Mouse (Mus musculus) embryonic facial prominence, embryonic 11.5 days (tissue): ENCODE measurements at regions not wholly inside any gene's neighbourhood (a gene's known extent, or its start where the extent isn't known, plus 50 kb on each side); places are given as distances from the start of the nearest gene placed in this dataset.

Experiments used
- ATAC-seq: fragments of 200-750 bp; cut with Nextera tagmentation; replicated peaks from 2 replicates; pipeline ENCODE4 v1.8.0; 2017; ENCODE audit warnings: low read depth; ENCODE audit not compliant: insufficient number of reproducible peaks, low FRiP score, low TSS enrichment
- DNase-seq: peaks from one replicate; pipeline ENCODE4 v3.0.0-alpha.2; 2015; ENCODE audit warnings: low spot score
- H3K27ac ChIP-seq: fragments of 300-500 bp; sonication (generic); replicated peaks from 2 replicates; pipeline ENCODE4 v1.5.1; 2014; ENCODE audit warnings: mild to moderate bottlenecking, low read depth, low read length, control low read depth
- H3K27me3 ChIP-seq: fragments of 300-500 bp; sonication (generic); 2 replicates; pipeline ENCODE4 v1.6.1; 2014; ENCODE audit warnings: mild to moderate bottlenecking, low read length, moderate library complexity, mixed read lengths; ENCODE audit not compliant: control insufficient read depth, insufficient read depth
- H3K36me3 ChIP-seq: fragments of 300-500 bp; sonication (generic); replicated peaks from 2 replicates; pipeline ENCODE4 v1.6.1; 2014; ENCODE audit warnings: low read depth, mild to moderate bottlenecking, low read length, moderate library complexity, mixed read lengths; ENCODE audit not compliant: control insufficient read depth, insufficient read depth
- H3K4me1 ChIP-seq: fragments of 300-500 bp; sonication (generic); 2 replicates; pipeline ENCODE4 v1.6.1; 2014; ENCODE audit warnings: low read length, mixed read lengths; ENCODE audit not compliant: control insufficient read depth, insufficient read depth
- H3K4me2 ChIP-seq: fragments of 300-500 bp; sonication (generic); 2 replicates; pipeline ENCODE4 v1.6.1; 2014; ENCODE audit warnings: low read depth, mild to moderate bottlenecking, control low read depth, low read length, moderate library complexity
- H3K4me3 ChIP-seq: fragments of 300-500 bp; sonication (generic); 2 replicates; pipeline ENCODE4 v1.5.1; 2014; ENCODE audit warnings: low read depth, low read length, control low read depth
- H3K9ac ChIP-seq: fragments of 300-500 bp; sonication (generic); replicated peaks from 2 replicates; pipeline ENCODE4 v1.6.1; 2014; ENCODE audit warnings: mild to moderate bottlenecking, control low read depth, low read length
- H3K9me3 ChIP-seq: fragments of 300-500 bp; sonication (generic); replicated peaks from 2 replicates; pipeline ENCODE4 v1.6.1; 2016; ENCODE audit warnings: mild to moderate bottlenecking, low read length, inconsistent platforms, mixed read lengths; ENCODE audit not compliant: control insufficient read depth
- WGBS: fragments of 180-500 bp; shearing (Covaris S2); extraction: QIAGEN DNeasy Blood & Tissue Kit; methylation state at CpG from one replicate; pipeline ENCODE4 v1.1.7; 2014; 5-methylcytosine and 5-hydroxymethylcytosine counted together

DNA sequence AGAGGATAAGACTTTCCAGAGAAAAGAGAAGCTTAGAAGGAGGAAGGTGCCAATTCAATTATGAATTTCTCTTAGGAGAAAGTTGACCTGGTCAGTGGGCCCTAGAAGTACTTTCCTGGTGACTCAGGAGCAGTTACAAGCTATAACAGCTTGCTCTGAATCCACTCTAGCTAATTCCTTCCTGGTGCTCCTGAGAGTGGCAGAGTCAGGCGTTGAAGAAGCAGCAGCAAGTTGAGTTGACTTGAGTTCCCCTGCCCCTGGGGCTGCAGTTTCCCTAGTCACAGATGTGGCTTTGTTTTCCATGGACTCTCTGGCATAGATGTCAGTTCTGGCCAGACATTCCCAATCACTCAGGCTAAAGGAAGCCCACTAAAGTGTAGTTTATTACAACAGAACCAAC, 85.9 kb downstream of the Osr1 start:
- H3K4me1 ChIP-seq, result no peaks in the 10 kb centered on the region
- ATAC-seq (no peak), DNase-seq (peak; percentile 11)
- no peak overlapping the region for H3K4me2 ChIP-seq
- WGBS, result 14% methylated on average over 1 of the region's 1 CpGs
- no peak overlapping the region for H3K4me3 ChIP-seq
- H3K27ac ChIP-seq, result no peak overlapping the region
- no peaks in the 10 kb centered on the region for H3K36me3 ChIP-seq
- H3K9me3 ChIP-seq, result no peaks in the 10 kb centered on the region
- no peak overlapping the region for H3K9ac ChIP-seq
- no peaks in the 10 kb centered on the region for H3K27me3 ChIP-seq

DNA sequence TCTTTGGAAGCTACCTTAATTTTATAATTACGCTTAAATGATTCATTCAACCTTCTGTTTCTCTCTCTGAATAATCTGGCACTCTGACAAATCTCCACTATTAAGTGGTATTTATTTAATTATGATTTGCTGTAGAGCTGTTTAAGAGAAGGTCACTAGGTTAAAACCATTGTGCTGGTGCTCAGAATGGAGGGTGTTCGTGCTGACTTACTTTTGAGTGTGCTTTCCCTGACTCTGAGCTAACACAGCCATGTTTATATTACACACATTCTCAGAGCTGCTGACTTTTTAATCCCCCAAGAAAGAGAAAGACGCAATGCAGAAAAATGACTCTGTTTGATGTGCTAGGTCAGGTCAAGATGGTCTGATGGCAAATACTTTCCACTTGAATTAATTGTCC, 86.4 kb downstream of the Osr1 start:
- ATAC-seq (no peak), DNase-seq (no peak)
- Histone ChIP-seq H3K27ac (no peak overlapping the region), H3K4me1 (no peaks in the 10 kb centered on the region), H3K27me3 (no peaks in the 10 kb centered on the region), H3K9ac (no peak overlapping the region), H3K9me3 (no peaks in the 10 kb centered on the region), H3K4me2 (no peak overlapping the region), H3K4me3 (no peak overlapping the region), H3K36me3 (no peaks in the 10 kb centered on the region)
- 41% methylated on average over 3 of the region's 3 CpGs for WGBS

DNA sequence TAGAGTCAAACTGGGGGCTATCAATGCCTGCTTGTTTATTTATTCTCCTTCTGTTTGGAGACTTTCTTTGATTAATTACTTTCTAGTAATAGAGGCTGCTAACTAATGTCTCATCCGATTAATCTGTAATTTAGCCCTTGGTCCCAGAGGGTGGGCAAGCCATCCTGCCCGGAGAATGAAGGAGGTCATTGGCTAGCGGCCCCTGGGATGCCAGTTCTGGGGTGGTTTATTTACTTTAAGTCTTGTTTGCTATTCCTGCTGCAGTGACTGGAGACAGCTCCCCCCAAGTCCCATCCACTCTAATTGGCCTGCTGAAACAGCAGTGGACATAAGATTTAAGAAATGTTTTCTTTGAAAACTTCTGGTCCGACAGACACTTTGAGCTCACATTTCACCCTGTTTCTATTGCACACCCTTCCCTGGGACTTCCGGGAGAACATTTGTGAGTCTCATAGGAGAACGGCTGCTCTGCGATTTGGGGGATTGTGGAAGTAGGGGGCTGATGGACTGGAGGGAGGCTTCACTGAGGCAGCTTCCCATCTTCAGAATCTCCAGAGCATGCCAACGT, 87.4 kb downstream of the Osr1 start:
- H3K4me2 ChIP-seq, result no peak overlapping the region
- WGBS, result 43% methylated on average over 8 of the region's 8 CpGs
- ATAC-seq (no peak), DNase-seq (no peak)
- H3K4me3 ChIP-seq, result no peak overlapping the region
- no peaks in the 10 kb centered on the region for H3K36me3 ChIP-seq
- no peaks in the 10 kb centered on the region for H3K9me3 ChIP-seq
- no peak overlapping the region for H3K9ac ChIP-seq
- H3K27me3 ChIP-seq, result no peaks in the 10 kb centered on the region
- no peak overlapping the region for H3K27ac ChIP-seq
- H3K4me1 ChIP-seq, result no peaks in the 10 kb centered on the region

DNA sequence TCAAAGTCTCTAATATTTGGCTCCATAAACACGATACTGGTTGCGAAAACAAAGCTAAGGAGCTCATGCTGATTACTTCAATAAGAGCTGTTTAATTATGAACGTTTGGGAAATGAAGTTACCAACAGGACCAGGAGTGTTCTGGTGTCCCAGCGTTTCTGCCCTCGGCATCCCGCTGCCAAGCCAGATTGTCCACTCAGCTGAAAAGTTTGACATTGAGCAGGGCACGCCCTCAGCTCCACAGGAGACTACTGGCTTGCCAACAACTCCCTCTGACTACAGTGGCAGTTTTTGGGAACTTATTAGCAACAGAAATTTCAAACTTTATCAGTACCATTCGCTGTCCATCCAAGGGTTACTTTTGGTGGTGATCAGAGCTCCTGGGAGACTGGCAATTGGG, 87.9 kb downstream of the Osr1 start:
- Histone ChIP-seq H3K9ac (no peak overlapping the region), H3K27me3 (no peaks in the 10 kb centered on the region), H3K9me3 (no peaks in the 10 kb centered on the region), H3K4me2 (no peak overlapping the region), H3K4me1 (no peaks in the 10 kb centered on the region), H3K36me3 (no peaks in the 10 kb centered on the region), H3K27ac (no peak overlapping the region), H3K4me3 (no peak overlapping the region)
- no peak for DNase-seq
- WGBS, result 58% methylated on average over 8 of the region's 8 CpGs
- no peak for ATAC-seq

DNA sequence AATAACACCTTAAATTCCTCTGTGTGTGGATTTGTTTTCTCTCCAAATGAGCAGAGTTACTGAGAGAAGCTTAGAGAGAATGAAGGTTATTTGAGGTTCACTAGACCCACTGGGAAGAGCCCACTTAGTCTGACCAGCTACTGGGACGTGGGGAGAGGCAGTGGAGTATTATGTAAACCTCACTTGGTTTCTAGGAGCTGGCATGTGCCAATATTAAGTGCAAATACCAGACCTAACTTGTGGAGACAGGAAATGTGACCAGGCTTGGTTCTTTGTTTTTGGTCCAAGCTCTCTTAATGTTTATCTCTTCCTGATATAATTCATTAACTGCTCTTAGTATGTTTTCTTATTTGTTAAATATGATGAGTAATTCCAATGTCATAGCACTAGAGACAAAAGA, 90.4 kb downstream of the Osr1 start:
- Histone ChIP-seq H3K9ac (no peak overlapping the region), H3K27me3 (no peaks in the 10 kb centered on the region), H3K27ac (no peak overlapping the region), H3K4me3 (no peak overlapping the region), H3K36me3 (no peaks in the 10 kb centered on the region), H3K4me2 (no peak overlapping the region), H3K4me1 (no peaks in the 10 kb centered on the region), H3K9me3 (no peaks in the 10 kb centered on the region)
- no peak for ATAC-seq
- DNase-seq, result no peak
- 47% methylated on average over 1 of the region's 1 CpGs for WGBS

DNA sequence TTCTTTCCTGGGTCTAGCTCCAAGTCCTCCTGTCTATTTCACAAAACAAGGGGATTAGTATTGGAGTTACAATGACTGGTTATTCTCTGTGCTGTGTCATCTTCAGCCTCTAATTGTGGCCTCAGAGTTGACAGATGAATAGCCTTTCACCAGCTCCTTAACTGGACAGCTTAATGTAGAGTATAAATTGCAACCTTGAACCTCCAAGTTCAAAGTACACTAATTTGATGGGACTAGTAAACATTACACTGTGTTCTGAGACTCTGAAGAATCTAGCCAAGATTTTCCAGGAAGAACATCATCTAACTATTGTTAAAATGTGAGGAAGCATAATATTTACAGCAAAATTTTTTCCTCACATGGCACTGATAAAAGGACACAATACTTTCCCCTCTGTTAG, 118.9 kb downstream of the Osr1 start:
- Histone ChIP-seq H3K4me1 (no peaks in the 10 kb centered on the region), H3K36me3 (no peaks in the 10 kb centered on the region), H3K4me3 (no peak overlapping the region), H3K27me3 (no peaks in the 10 kb centered on the region), H3K27ac (no peak overlapping the region), H3K9ac (no peak overlapping the region), H3K9me3 (no peaks in the 10 kb centered on the region), H3K4me2 (no peak overlapping the region)
- no peak for ATAC-seq
- DNase-seq, result no peak

DNA sequence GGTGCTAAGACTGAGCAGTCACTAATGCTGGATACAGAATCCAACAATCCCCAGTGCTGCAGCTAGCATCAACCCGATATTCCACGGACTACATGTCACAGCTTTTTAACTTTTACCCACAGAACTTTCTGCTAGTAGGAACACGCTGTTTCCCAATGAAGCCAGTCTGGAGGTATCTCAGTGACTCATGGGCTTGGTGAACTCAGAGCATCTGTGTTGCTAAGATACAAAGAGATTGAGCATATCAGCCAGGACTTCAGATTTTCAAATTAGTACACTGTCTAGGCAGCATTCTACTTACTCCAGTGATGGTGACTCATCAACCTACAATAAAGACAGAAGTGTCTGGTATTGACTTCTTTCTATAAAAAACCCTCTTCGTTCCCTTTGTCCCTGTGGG, 119.6 kb downstream of the Osr1 start:
- H3K4me3 ChIP-seq, result no peak overlapping the region
- H3K9me3 ChIP-seq, result no peaks in the 10 kb centered on the region
- DNase-seq (no peak), ATAC-seq (no peak)
- no peak overlapping the region for H3K27ac ChIP-seq
- no peaks in the 10 kb centered on the region for H3K27me3 ChIP-seq
- 90% methylated on average over 4 of the region's 4 CpGs for WGBS
- H3K9ac ChIP-seq, result no peak overlapping the region
- no peaks in the 10 kb centered on the region for H3K36me3 ChIP-seq
- no peak overlapping the region for H3K4me2 ChIP-seq
- no peaks in the 10 kb centered on the region for H3K4me1 ChIP-seq

DNA sequence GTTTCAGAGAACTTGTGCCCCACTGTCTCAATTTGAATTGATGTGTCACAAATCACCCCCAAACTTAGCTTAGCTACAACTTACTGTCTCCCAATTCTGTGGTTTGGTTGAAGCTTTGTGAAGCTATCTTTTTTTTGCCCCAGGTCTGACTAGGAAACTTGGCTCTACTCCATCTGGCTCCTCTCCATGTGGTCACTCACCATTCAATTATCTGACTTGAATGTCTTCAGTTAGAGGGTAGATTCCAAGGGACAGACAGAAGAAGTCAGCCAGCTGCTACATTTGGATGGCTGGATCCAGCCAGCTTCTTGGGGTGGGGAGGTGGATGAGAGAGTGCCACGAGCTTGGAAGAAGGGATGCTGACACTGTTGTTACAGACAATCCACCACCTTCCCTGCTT, 163.0 kb downstream of the Osr1 start:
- Histone ChIP-seq H3K36me3 (no peaks in the 10 kb centered on the region), H3K4me1 (no peaks in the 10 kb centered on the region), H3K27ac (no peak overlapping the region), H3K9me3 (no peaks in the 10 kb centered on the region), H3K27me3 (no peaks in the 10 kb centered on the region), H3K4me2 (no peak overlapping the region), H3K4me3 (no peak overlapping the region), H3K9ac (no peak overlapping the region)
- no peak for DNase-seq
- 62% methylated on average over 1 of the region's 1 CpGs for WGBS
- ATAC-seq, result no peak
